Mouse (Mus musculus) effector memory CD4-positive, alpha-beta T cell, adult 7 months (primary cell): ENCODE measurements around the gene G430095P16Rik. TPM values are rescaled to one million over a fixed set of nuclear protein-coding genes. Genes with fewer than 3 reads are reported as not detected.

Experiments
- polyA plus RNA-seq: library from polyadenylated mRNA; unstranded; fragments of 100-300 nt; shearing (Covaris generic); gene quantifications from one replicate; pipeline ENCODE4 v1.2.1, GENCODE M21; 2017

G430095P16Rik gene
- polyA plus RNA-seq, result 7.6 TPM

GRCm38 (mm10) chr8:84722850-84723570 is at the start of gene G430095P16Rik:
Gene G430095P16Rik (plus strand): TSS chr8:84723007.

DNA sequence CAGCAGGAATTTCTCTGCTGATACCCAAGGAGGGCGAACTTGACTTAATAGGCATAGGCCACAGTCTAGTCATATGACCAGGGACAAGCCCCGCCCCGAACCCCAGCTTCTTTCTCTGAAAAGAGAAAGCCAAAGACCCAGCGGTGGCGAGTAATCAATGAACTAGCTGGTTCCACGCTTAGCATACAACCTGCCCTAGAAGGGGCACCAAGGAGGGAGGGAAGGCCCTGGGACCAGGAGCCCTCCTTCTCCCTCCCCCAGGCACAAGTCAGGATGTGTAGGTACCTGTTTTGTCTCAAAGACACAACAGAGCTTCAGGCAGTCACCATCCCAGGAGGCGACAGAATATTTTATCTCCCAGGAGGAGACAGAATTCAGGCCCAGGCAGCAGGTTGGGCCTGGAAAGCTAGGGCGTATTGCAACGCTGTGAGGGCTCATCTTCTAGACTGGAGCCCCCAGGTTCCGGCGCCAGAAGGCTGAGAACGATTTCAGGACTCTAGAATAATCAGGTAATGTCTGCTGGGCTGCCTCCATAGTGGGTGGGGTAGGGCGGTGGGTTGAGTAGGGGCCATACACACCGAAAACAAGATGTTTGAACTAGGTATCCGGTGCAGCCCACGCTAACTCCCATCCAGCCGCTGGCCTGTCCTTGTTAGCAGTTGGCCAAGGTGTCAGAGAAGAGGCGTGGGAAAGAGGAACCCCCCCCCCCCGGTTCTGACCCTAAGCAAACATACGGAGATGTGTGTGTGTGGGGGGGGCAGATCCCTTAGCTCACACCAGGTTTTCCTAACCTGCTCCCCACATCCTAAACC is 36.4 kb upstream of the G430095P16Rik start, which contains the start of gene Trmt1:
Gene Trmt1 (plus strand): TSS at position 117 of the 812 bp plus-strand sequence.

GRCm38 (mm10) chr8:84687705-84688100 is 35.1 kb upstream of the G430095P16Rik start, which contains the start of gene Nacc1:
Gene Nacc1 (minus strand): TSS chr8:84687862.

GRCm38 (mm10) chr8:84700941-84701911 is 21.6 kb upstream of the G430095P16Rik start, which contains the start of gene Lyl1:
Gene Lyl1 (plus strand): TSS chr8:84701457.

Other genes with a start within 250 kb of the G430095P16Rik start
- gene Ier2, start 60.2 kb upstream of the G430095P16Rik start, polyA plus RNA-seq, result 936 TPM
- 57.7 TPM for gene Trmt1, start 36.7 kb upstream of the G430095P16Rik start, polyA plus RNA-seq
- 15.1 TPM for gene Nacc1, start 35.1 kb upstream of the G430095P16Rik start, polyA plus RNA-seq
- gene Lyl1, start 21.6 kb upstream of the G430095P16Rik start, polyA plus RNA-seq, result not detected
- gene Nfix, start 77.3 kb downstream of the G430095P16Rik start, polyA plus RNA-seq, result 6.2 TPM
- 2.1 TPM for gene Dand5, start 99.8 kb downstream of the G430095P16Rik start, polyA plus RNA-seq
- gene Gadd45gip1, start 108.5 kb downstream of the G430095P16Rik start, polyA plus RNA-seq, result 23.3 TPM
- 132 TPM for gene Rad23a, start 117.7 kb downstream of the G430095P16Rik start, polyA plus RNA-seq
- 572 TPM for gene Calr, start 123.9 kb downstream of the G430095P16Rik start, polyA plus RNA-seq
- gene Farsa, start 134.0 kb downstream of the G430095P16Rik start, polyA plus RNA-seq, result 70.0 TPM
- gene Syce2, start 149.1 kb downstream of the G430095P16Rik start, polyA plus RNA-seq, result 4.4 TPM
- 18.6 TPM for gene Gcdh, start 170.9 kb downstream of the G430095P16Rik start, polyA plus RNA-seq
- not detected for gene Klf1, start 178.9 kb downstream of the G430095P16Rik start, polyA plus RNA-seq
- gene Dnase2a, start 185.6 kb downstream of the G430095P16Rik start, polyA plus RNA-seq, result 7.4 TPM
- gene Mast1, start 214.4 kb downstream of the G430095P16Rik start, polyA plus RNA-seq, result 0.50 TPM
- not detected for gene Rtbdn, start 224.0 kb downstream of the G430095P16Rik start, polyA plus RNA-seq
- gene Gm49661, start 246.4 kb downstream of the G430095P16Rik start, polyA plus RNA-seq, result not detected
- gene Prdx2, start 246.6 kb downstream of the G430095P16Rik start, polyA plus RNA-seq, result 100 TPM
- gene Rnaseh2a, start 246.8 kb downstream of the G430095P16Rik start, polyA plus RNA-seq, result 47.0 TPM